Mouse (Mus musculus): ENCODE measurements around the gene Emc10. TPM values are rescaled to one million over a fixed set of nuclear protein-coding genes. Genes with fewer than 3 reads are reported as not detected.

The Emc10 gene
- polyA plus RNA-seq (2015; fragmentation: Nextera tagmentation; extraction: Ambion mirVana), result 69.9 and 80.7 TPM in 2 replicates

GRCm38 (mm10) chr7:44495992-44496770 is at the start of gene Emc10, which contains the start of gene Fam71e1:
Emc10 (minus strand) TSS chr7:44496529.
Fam71e1 (plus strand) TSS chr7:44496581.
- Histone ChIP-seq H3K9me3 (replicated peaks; ENCODE audit: control insufficient read depth, low read length) (no peaks in the 10 kb centered on the region), H3K27ac (ENCODE audit: low read length) (peak within 1 kb of the TSS; percentile 95), H3K27me3 (ENCODE audit: control insufficient read depth, insufficient read depth, low read length) (no peaks in the 10 kb centered on the region), H3K4me2 (ENCODE audit: low read depth, low read length) (peak within 1 kb of the TSS; percentile 98), H3K36me3 (ENCODE audit: control insufficient read depth, insufficient read depth, low read length) (peaks cover 10% of the 10 kb centered on the region; the same call in 1 of the 2 replicates), H3K4me3 (replicated peaks; ENCODE audit: low read length) (peak within 1 kb of the TSS; percentile 79), H3K9ac (ENCODE audit: low read length) (peak within 1 kb of the TSS; percentile 91), H3K4me1 (ENCODE audit: control insufficient read depth, insufficient read depth, low read length) (peaks cover 15% of the 10 kb centered on the region)
- ATAC-seq (ENCODE audit: insufficient read depth, low FRiP score), result peak; percentile 98
- under 1% methylated on average over 58 of the region's 58 CpGs for WGBS

- Histone ChIP-seq H3K9ac (ENCODE audit: low read length) (no peak overlapping the region), H3K4me1 (ENCODE audit: control insufficient read depth, insufficient read depth, low read length) (peaks cover 8% of the 10 kb centered on the region), H3K36me3 (ENCODE audit: control insufficient read depth, insufficient read depth, low read length) (peaks cover 16% of the 10 kb centered on the region), H3K9me3 (replicated peaks; ENCODE audit: control insufficient read depth, low read length) (0 out of 2 replicates have a peak, but pooled peaks cover 4% of the 10 kb centered on the region), H3K27ac (ENCODE audit: low read length) (no peak overlapping the region), H3K4me3 (replicated peaks; ENCODE audit: low read length) (no peak overlapping the region), H3K27me3 (ENCODE audit: control insufficient read depth, insufficient read depth, low read length) (no peaks in the 10 kb centered on the region), H3K4me2 (ENCODE audit: low read depth, low read length) (no peak overlapping the region)
- WGBS, result 84% methylated on average over 12 of the region's 12 CpGs
- ATAC-seq (ENCODE audit: insufficient read depth, low FRiP score), result no peak
Measured at GRCm38 (mm10) chr7:44543071-44543470, 46.7 kb upstream of the Emc10 start.

GRCm38 (mm10) chr7:44542555-44542954 is 46.2 kb upstream of the Emc10 start:
- H3K36me3 ChIP-seq (ENCODE audit: control insufficient read depth, insufficient read depth, low read length), result peaks cover 21% of the 10 kb centered on the region
- no peak overlapping the region for H3K4me3 ChIP-seq (replicated peaks; ENCODE audit: low read length)
- peaks cover 3% of the 10 kb centered on the region for H3K4me1 ChIP-seq (ENCODE audit: control insufficient read depth, insufficient read depth, low read length)
- H3K9ac ChIP-seq (ENCODE audit: low read length), result no peak overlapping the region
- no peak for ATAC-seq (ENCODE audit: insufficient read depth, low FRiP score)
- 0 out of 2 replicates have a peak, but pooled peaks cover 4% of the 10 kb centered on the region for H3K9me3 ChIP-seq (replicated peaks; ENCODE audit: control insufficient read depth, low read length)
- no peak overlapping the region for H3K4me2 ChIP-seq (ENCODE audit: low read depth, low read length)
- 93% methylated on average over 11 of the region's 11 CpGs for WGBS
- H3K27me3 ChIP-seq (ENCODE audit: control insufficient read depth, insufficient read depth, low read length), result no peaks in the 10 kb centered on the region
- no peak overlapping the region for H3K27ac ChIP-seq (ENCODE audit: low read length)

- no peak for ATAC-seq (ENCODE audit: insufficient read depth, low FRiP score)
- no peak overlapping the region for H3K27ac ChIP-seq (ENCODE audit: low read length)
- no peaks in the 10 kb centered on the region for H3K4me1 ChIP-seq (ENCODE audit: control insufficient read depth, insufficient read depth, low read length)
- peaks cover 35% of the 10 kb centered on the region for H3K36me3 ChIP-seq (ENCODE audit: control insufficient read depth, insufficient read depth, low read length)
- no peak overlapping the region for H3K4me3 ChIP-seq (replicated peaks; ENCODE audit: low read length)
- H3K9ac ChIP-seq (ENCODE audit: low read length), result no peak overlapping the region
- H3K4me2 ChIP-seq (ENCODE audit: low read depth, low read length), result no peak overlapping the region
- 89% methylated on average over 41 of the region's 41 CpGs for WGBS
- no peaks in the 10 kb centered on the region for H3K27me3 ChIP-seq (ENCODE audit: control insufficient read depth, insufficient read depth, low read length)
- H3K9me3 ChIP-seq (replicated peaks; ENCODE audit: control insufficient read depth, low read length), result no peaks in the 10 kb centered on the region
Measured at GRCm38 (mm10) chr7:44538756-44539624, 42.7 kb upstream of the Emc10 start.

- H3K4me2 ChIP-seq (ENCODE audit: low read depth, low read length), result no peak overlapping the region
- H3K36me3 ChIP-seq (ENCODE audit: control insufficient read depth, insufficient read depth, low read length), result peaks cover 39% of the 10 kb centered on the region
- WGBS, result 91% methylated on average over 13 of the region's 13 CpGs
Measured at GRCm38 (mm10) chr7:44537496-44537895, 41.2 kb upstream of the Emc10 start.

GRCm38 (mm10) chr7:44537009-44537408 is 40.7 kb upstream of the Emc10 start:
- H3K27ac ChIP-seq (ENCODE audit: low read length), result no peak overlapping the region

More at GRCm38 (mm10) chr7:44537496-44537895, 41.2 kb upstream of the Emc10 start:
- Histone ChIP-seq H3K27me3 (ENCODE audit: control insufficient read depth, insufficient read depth, low read length) (no peaks in the 10 kb centered on the region), H3K4me3 (replicated peaks; ENCODE audit: low read length) (no peak overlapping the region), H3K9ac (ENCODE audit: low read length) (no peak overlapping the region), H3K4me1 (ENCODE audit: control insufficient read depth, insufficient read depth, low read length) (no peaks in the 10 kb centered on the region), H3K27ac (ENCODE audit: low read length) (no peak overlapping the region), H3K9me3 (replicated peaks; ENCODE audit: control insufficient read depth, low read length) (no peaks in the 10 kb centered on the region)
- ATAC-seq (ENCODE audit: insufficient read depth, low FRiP score), result no peak

GRCm38 (mm10) chr7:44536590-44536968 is 40.2 kb upstream of the Emc10 start:
- Histone ChIP-seq H3K27ac (ENCODE audit: low read length) (no peak overlapping the region), H3K36me3 (ENCODE audit: control insufficient read depth, insufficient read depth, low read length) (peaks cover 39% of the 10 kb centered on the region)
- WGBS, result 79% methylated on average over 6 of the region's 6 CpGs

More at GRCm38 (mm10) chr7:44537009-44537408, 40.7 kb upstream of the Emc10 start:
- Histone ChIP-seq H3K4me2 (ENCODE audit: low read depth, low read length) (no peak overlapping the region), H3K9me3 (replicated peaks; ENCODE audit: control insufficient read depth, low read length) (no peaks in the 10 kb centered on the region), H3K36me3 (ENCODE audit: control insufficient read depth, insufficient read depth, low read length) (peaks cover 39% of the 10 kb centered on the region), H3K27me3 (ENCODE audit: control insufficient read depth, insufficient read depth, low read length) (no peaks in the 10 kb centered on the region), H3K4me3 (replicated peaks; ENCODE audit: low read length) (no peak overlapping the region), H3K4me1 (ENCODE audit: control insufficient read depth, insufficient read depth, low read length) (no peaks in the 10 kb centered on the region), H3K9ac (ENCODE audit: low read length) (no peak overlapping the region)
- no peak for ATAC-seq (ENCODE audit: insufficient read depth, low FRiP score)
- WGBS, result 78% methylated on average over 7 of the region's 7 CpGs

GRCm38 (mm10) chr7:44535657-44536589 is 39.6 kb upstream of the Emc10 start:
- WGBS, result 91% methylated on average over 27 of the region's 27 CpGs
- no peaks in the 10 kb centered on the region for H3K4me1 ChIP-seq (ENCODE audit: control insufficient read depth, insufficient read depth, low read length)
- ATAC-seq (ENCODE audit: insufficient read depth, low FRiP score), result no peak
- H3K4me3 ChIP-seq (replicated peaks; ENCODE audit: low read length), result no peak overlapping the region
- H3K9me3 ChIP-seq (replicated peaks; ENCODE audit: control insufficient read depth, low read length), result no peaks in the 10 kb centered on the region
- H3K9ac ChIP-seq (ENCODE audit: low read length), result no peak overlapping the region
- no peak overlapping the region for H3K4me2 ChIP-seq (ENCODE audit: low read depth, low read length)
- H3K36me3 ChIP-seq (ENCODE audit: control insufficient read depth, insufficient read depth, low read length), result peaks cover 32% of the 10 kb centered on the region
- H3K27ac ChIP-seq (ENCODE audit: low read length), result no peak overlapping the region
- H3K27me3 ChIP-seq (ENCODE audit: control insufficient read depth, insufficient read depth, low read length), result no peaks in the 10 kb centered on the region

More at GRCm38 (mm10) chr7:44536590-44536968, 40.2 kb upstream of the Emc10 start:
- no peak overlapping the region for H3K9ac ChIP-seq (ENCODE audit: low read length)
- H3K4me1 ChIP-seq (ENCODE audit: control insufficient read depth, insufficient read depth, low read length), result no peaks in the 10 kb centered on the region
- ATAC-seq (ENCODE audit: insufficient read depth, low FRiP score), result no peak
- H3K4me3 ChIP-seq (replicated peaks; ENCODE audit: low read length), result no peak overlapping the region
- H3K27me3 ChIP-seq (ENCODE audit: control insufficient read depth, insufficient read depth, low read length), result no peaks in the 10 kb centered on the region
- no peak overlapping the region for H3K4me2 ChIP-seq (ENCODE audit: low read depth, low read length)
- no peaks in the 10 kb centered on the region for H3K9me3 ChIP-seq (replicated peaks; ENCODE audit: control insufficient read depth, low read length)

Measured in stomach, embryonic 16.5 days (tissue).